In genomic region chr17:70888657-70889056, GRCm38 (mm10) we compare ENCODE assay signal across 24 mouse cellular contexts. TPM values are rescaled to one million over a fixed set of nuclear protein-coding genes. Genes with fewer than 3 reads are reported as not detected.
A peak's percentile ranks its signal among the peaks of the same experiment; 100 is the strongest.
DNase-seq lines count a peak whose midpoint lies in the region; ATAC-seq and TF ChIP-seq lines count a peak whose summit lies in the region.
"Had no signal": no experiment of that assay in that cellular context is flagged by ENCODE, and none has a peak within 500 bp of the region (broad histone marks: within the 10 kb centered on the region; RNA-seq: fewer than 3 reads in every experiment).

No protein-coding gene starts in this region.

- no peak overlapping the region for H3K27ac ChIP-seq in lung, embryonic 16.5 days (ENCODE audit: low read length)
- H3K27ac ChIP-seq in ES-E14 (ENCODE audit: insufficient read depth, low read depth, low read length, poor library complexity, severe bottlenecking) = peak overlapping the region; percentile 33; the same call in 1 of the 2 replicates
- H3K27ac ChIP-seq: forebrain, embryonic 15.5 days; heart, embryonic 15.5 days; hindbrain, embryonic 15.5 days; macrophage; midbrain, embryonic 13.5 days had no signal

- no peak overlapping the region for H3K4me3 ChIP-seq in lung, embryonic 16.5 days (ENCODE audit: low read length)
- H3K4me3 ChIP-seq in ES-E14 (ENCODE audit: insufficient read depth in 1 of 2, low read depth in 1 of 2, low read length in 2 of 2, poor library complexity in 1 of 2, severe bottlenecking in 1 of 2) = no peak overlapping the region
- H3K4me3 ChIP-seq: erythroblast, embryonic 14.5 days; forebrain, embryonic 15.5 days; heart, embryonic 15.5 days; hindbrain, embryonic 15.5 days; midbrain, embryonic 13.5 days; myocyte had no signal

- no peaks in the 10 kb centered on the region for H3K27me3 ChIP-seq in lung, embryonic 16.5 days (ENCODE audit: control insufficient read depth, insufficient read depth, low read depth, low read length)
- H3K27me3 ChIP-seq: forebrain, embryonic 15.5 days; heart, embryonic 15.5 days; hindbrain, embryonic 15.5 days; midbrain, embryonic 13.5 days had no signal

- H3K9ac ChIP-seq in lung, embryonic 16.5 days (ENCODE audit: low read length) = no peak overlapping the region
- H3K9ac ChIP-seq in ES-E14 (ENCODE audit: insufficient read depth, low read depth, low read length, poor library complexity, severe bottlenecking) = no peak overlapping the region
- H3K9ac ChIP-seq: forebrain, embryonic 15.5 days; heart, embryonic 15.5 days; hindbrain, embryonic 15.5 days; midbrain, embryonic 13.5 days had no signal

- ATAC-seq in lung, embryonic 16.5 days (ENCODE audit: low read depth) = peak; percentile 80
- ATAC-seq in megakaryocyte, adult 5-6 weeks (ENCODE audit: poor library complexity, severe bottlenecking) = no peak
- ATAC-seq: forebrain, embryonic 15.5 days; midbrain, embryonic 13.5 days had no signal

- H3K4me1 ChIP-seq in lung, embryonic 16.5 days (replicated peaks; ENCODE audit: control insufficient read depth, insufficient read depth, low read length) = no peaks in the 10 kb centered on the region; the same call in 1 of the 2 replicates
- peaks cover 8 to 23% of the 10 kb centered on the region in 2 experiments for H3K4me1 ChIP-seq in ES-E14 (ENCODE audit: control insufficient read depth in 2 of 2, insufficient read depth in 2 of 2, low read length in 2 of 2, poor library complexity in 1 of 2)
- H3K4me1 ChIP-seq: forebrain, embryonic 15.5 days; heart, embryonic 15.5 days; hindbrain, embryonic 15.5 days had no signal

- no peak for DNase-seq in lung, postnatal 14 days
- DNase-seq in ES-E14 (ENCODE audit: low read depth, low spot score) = no peak
- peak; percentile 70 for DNase-seq in gonadal fat pad, adult 2 months (ENCODE audit: low read depth)
- DNase-seq in urinary bladder, adult 2 months (ENCODE audit: low spot score) = peak; percentile 33
- no peak for DNase-seq in spleen, postnatal 4 days (ENCODE audit: low spot score in 2 of 2)
- DNase-seq: adrenal gland, postnatal 36 days; cerebellum, adult 11-12 months; cerebellum, postnatal 25 days; gastrocnemius, postnatal 14 days; heart, postnatal 4 days; kidney, adult 11 months; liver; right cerebral cortex, postnatal 25 days; thymus, adult 18-20 months; thymus, postnatal 4 days had no signal

- no peaks in the 10 kb centered on the region for H3K36me3 ChIP-seq in lung, embryonic 16.5 days (ENCODE audit: control insufficient read depth, insufficient read depth, low read length)
- no peaks in the 10 kb centered on the region for H3K36me3 ChIP-seq in ES-E14 (ENCODE audit: control insufficient read depth, insufficient read depth, low read length, poor library complexity, severe bottlenecking)
- H3K36me3 ChIP-seq: forebrain, embryonic 15.5 days; heart, embryonic 15.5 days; hindbrain, embryonic 15.5 days; midbrain, embryonic 13.5 days had no signal

- H3K4me2 ChIP-seq in lung, embryonic 16.5 days (ENCODE audit: low read depth, low read length) = no peak overlapping the region
- H3K4me2 ChIP-seq: forebrain, embryonic 15.5 days; heart, embryonic 15.5 days; hindbrain, embryonic 15.5 days; midbrain, embryonic 13.5 days had no signal

- 54% methylated on average over 10 of the region's 10 CpGs for WGBS in lung, embryonic 16.5 days

- H3K9me3 ChIP-seq in lung, embryonic 16.5 days (ENCODE audit: control insufficient read depth, low read length) = no peaks in the 10 kb centered on the region
- no peaks in the 10 kb centered on the region for H3K9me3 ChIP-seq in ES-E14 (ENCODE audit: control insufficient read depth, insufficient read depth, low read depth, low read length)
- H3K9me3 ChIP-seq: forebrain, embryonic 15.5 days; heart, embryonic 15.5 days; hindbrain, embryonic 15.5 days; midbrain, embryonic 13.5 days had no signal

- in situ Hi-C loops in ES-E14 (cut with MboI; ENCODE audit: low sequenced_read_pairs in 2 of 2, unreplicated experiment in 2 of 2) = no loop called here

TF ChIP-seq in ES-E14, 5 proteins besides CTCF, POLR2A, EP300 and RAD21:
- TF ChIP-seq CHD2 (IDR thresholded peaks at IDR 0.05; ENCODE audit: low read depth, low read length) (no peak), ZNF384 (IDR thresholded peaks at IDR 0.05; ENCODE audit: low read depth, low read length) (no peak), MAFK (IDR thresholded peaks at IDR 0.05; ENCODE audit: insufficient read depth, low read depth, low read length) (no peak), ZC3H11A (IDR thresholded peaks at IDR 0.05; ENCODE audit: borderline replicate concordance, low read depth, low read length) (no peak), HCFC1 (IDR thresholded peaks at IDR 0.05; ENCODE audit: borderline replicate concordance, insufficient read depth, low read length) (no peak)
TF ChIP-seq in ES-E14: peak in this region for 0.

RNA-seq across cellular contexts. Expression of gene Tgif1, which starts 35.3 kb away (rescaled TPM):
- polyA plus RNA-seq in lung, embryonic 16.5 days (2015; fragmentation: Nextera tagmentation; extraction: Ambion mirVana) = 63.1 and 69.4 TPM in 2 replicates
- total RNA-seq in ES-E14 (2012; rRNA removed) = 74.6 and 87.1 TPM in 2 replicates
- 53.2 and 66.7 TPM in 2 replicates for polyA plus RNA-seq in gonadal fat pad, adult 2 months (2012; rRNA removed)
- 77.2 and 79.5 TPM in 2 replicates for polyA plus RNA-seq in urinary bladder, adult 2 months (2012; rRNA removed)
- 30.7 and 40.4 TPM in 2 replicates for total RNA-seq in megakaryocyte, adult 5-6 weeks (2015)
- 15.8 and 21.6 TPM in 2 replicates for total RNA-seq in megakaryocyte, adult 5-6 weeks (2017)

Comparison
In these comparisons a context has a peak if more than half of its experiments do, and no peak if none do; other contexts are left out.
1. DNase-seq: peak in gonadal fat pad, adult 2 months (single experiment) and urinary bladder, adult 2 months (single experiment); none in lung, postnatal 14 days (single experiment), ES-E14 (single experiment) and spleen, postnatal 4 days (0 of 2).